Mouse (Mus musculus) E14TG2a.4 (cell line): ENCODE results near the gene Nrm.

Experiments
- CTCF ChIP-seq: conservative IDR thresholded peaks from 2 replicates; pipeline ENCODE4 v1.5.1; 2014; ENCODE audit warnings: low read length
- NANOG ChIP-seq: IDR thresholded peaks from 2 replicates; pipeline ENCODE4 v1.6.1; 2014; ENCODE audit warnings: borderline replicate concordance, low read length, mixed read lengths
- POU5F1 ChIP-seq: IDR thresholded peaks from 2 replicates; pipeline ENCODE4 v1.6.1; 2014; ENCODE audit warnings: low read length, borderline replicate concordance

DNA sequence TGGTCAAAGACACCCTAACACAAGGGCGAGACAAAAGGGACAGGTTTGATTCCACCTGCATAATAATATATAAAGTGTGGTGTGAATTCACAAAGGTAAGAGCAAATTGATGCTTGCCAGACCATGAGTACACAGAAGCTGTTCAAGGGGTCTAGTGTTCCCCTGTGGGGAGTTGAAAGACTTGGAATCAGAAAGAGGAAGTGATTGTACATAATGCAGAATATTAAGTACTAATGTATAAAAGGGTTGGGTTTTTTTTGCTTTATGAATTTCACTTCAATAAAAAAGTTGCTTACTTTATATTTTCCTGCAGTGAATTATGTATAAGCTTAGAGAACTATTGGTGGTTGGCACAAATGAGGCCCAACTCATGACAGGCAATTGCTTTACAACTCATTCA, 1.7 kb upstream of the Nrm start:
- TF ChIP-seq CTCF: no peak
- TF ChIP-seq NANOG: no peak
- no peak for TF ChIP-seq POU5F1
